Mouse (Mus musculus) layer of hippocampus, adult 9-11 months (tissue): Measurements from ENCODE around the gene Lrrc4.

ENCODE experiments used
- DNase-seq: peaks from one replicate; pipeline ENCODE4 v3.0.0; 2022

The Lrrc4 gene

DNA sequence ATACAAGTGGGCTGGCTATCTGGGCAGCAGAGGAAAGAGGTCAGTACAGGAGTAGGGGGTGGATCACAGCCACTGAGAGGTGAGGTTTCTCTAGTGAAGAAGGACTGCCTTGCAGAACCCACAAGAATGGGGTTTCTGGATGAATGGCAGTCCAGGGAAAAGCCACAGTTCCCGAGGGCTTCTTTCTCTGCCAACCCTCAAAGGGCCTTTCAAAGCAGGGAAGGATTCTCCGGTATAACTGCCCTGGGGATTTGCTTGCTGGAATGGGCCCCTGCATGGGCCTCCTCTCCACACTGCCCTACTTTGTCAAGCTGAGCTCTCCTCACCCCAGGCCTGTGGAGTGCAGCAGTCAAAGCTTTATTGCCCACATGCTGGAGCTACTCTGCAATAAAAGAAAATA, 22.1 kb upstream of the Lrrc4 start:
- no peak for DNase-seq

DNA sequence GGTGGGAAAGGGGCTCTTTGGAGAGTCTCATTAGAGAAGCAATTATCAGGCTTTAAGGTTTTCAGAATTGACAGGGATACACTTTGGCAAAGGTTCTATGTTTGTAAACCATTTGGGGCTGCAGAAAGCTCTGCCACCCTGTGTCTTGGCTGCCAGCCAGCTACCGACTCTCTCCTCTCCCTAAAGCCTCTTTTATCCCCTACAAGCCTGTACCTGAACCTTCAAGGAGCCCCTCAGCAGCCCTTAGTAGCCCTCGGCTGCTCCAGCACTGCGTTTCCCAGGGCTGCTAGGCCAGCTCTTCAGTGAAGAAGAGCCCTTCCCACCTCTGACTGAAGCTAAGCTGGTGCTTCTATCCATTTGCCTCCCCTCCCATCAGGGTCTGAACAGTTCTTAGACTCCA, 21.6 kb upstream of the Lrrc4 start:
- DNase-seq = no peak

DNA sequence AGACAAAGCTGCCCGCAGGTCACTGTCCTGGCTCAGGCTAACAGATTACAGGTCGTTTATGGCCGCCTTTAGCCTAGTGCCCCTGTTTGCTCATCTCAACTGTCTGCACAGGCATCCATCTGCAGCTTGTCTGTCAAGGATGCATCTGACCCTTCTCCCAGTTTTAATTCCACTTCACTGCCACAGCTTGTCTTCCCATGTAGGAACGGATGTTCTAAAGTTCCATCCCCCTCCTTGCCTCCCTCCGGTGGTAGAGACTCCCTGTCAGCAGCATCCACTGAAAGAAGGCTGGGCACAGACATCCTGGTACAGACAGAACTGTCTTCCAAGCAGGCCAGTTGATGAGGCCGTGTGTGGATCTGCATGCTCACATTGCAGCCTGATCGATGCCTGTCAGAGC, 20.8 kb upstream of the Lrrc4 start:
- no peak for DNase-seq

DNA sequence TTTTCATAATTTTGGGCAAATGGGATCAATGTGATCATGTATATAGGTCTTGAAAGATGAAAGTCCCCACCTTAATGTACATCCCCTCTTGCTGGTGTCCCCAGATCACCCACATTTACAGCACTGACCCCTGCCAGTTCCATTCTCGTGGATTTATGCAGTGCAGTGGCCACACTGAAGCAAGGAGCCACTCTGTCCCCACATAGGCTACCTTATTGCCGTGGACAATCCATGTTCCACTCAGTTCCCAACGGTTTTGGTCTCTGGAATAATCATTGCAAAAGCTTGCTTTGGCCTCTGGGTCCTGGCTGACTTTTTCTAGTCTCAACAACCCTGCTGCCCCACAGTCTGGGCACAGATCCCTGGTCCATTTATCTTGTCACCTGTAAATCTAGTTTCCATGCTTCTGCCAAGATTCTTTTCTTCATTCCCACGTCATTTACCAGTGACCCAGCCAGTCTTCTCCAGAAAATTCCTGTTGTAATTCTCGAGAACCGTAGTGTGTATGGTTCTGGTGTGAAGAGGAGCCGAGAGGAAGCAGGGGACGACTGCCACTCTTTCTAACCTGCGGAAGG, 18.9 kb upstream of the Lrrc4 start:
- no peak for DNase-seq

DNA sequence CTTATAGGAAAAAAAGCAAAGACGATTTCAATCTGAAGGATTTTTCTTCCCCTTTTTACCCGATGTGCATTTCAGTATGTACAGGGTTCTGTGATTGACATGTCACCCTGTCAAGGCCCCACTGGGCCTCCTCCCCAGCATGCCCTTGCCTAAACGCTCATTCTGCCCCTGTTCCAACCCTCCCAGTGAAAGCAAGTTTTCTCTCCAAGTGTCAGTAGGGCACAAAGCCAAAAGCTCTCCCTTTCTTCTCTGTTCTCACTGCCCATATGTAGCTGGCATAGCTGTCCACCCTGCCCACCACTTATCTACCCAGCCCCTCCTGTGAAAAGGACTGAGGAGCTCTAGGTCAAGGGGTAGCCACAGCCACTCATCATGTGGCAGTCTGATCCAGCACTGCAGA, 17.8 kb upstream of the Lrrc4 start:
- DNase-seq = no peak

DNA sequence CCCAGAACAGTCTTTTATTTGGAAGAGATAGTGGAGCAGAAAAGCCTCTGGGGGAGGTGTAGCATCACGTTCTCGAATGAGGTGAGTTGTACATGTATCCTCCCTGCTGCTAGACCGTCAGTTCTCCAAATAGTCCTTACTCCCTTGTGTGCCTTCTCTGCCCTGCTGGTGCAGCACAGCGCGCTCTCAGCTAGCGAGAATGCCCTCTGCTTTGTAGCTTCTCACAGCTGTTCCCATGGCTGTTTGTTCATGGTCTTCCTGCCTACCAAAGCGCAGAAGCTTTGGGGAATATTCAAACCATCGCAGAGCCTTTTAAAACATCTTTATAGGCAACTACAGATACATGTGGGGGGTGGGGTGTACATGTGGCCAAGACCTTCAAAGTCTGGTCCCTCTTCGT, 17.3 kb upstream of the Lrrc4 start:
- no peak for DNase-seq

DNA sequence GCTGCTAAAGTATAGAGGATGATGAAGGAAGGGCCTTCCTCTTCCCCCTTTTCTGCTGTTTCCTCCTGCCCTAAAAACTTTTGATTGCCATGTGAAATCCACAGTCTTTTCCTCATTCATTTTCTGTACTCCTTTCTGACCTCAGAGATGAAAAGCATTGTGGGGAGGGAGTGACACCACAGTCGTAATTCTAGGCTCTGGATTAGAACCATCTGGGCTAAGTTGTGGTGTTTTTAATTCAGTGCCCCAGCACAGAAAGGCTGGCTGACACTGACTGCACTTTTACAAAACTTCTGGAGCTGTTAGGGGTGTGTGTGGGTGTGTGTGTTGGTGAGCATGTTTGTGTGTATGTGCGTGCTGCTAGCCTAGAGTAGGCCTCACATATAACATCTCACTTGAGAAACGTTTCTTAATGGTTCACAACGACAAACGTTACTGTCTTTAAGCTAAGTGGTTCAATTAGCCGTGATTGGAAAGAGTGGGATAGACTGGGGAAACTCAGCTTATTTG, 16.8 kb upstream of the Lrrc4 start:
- no peak for DNase-seq

DNA sequence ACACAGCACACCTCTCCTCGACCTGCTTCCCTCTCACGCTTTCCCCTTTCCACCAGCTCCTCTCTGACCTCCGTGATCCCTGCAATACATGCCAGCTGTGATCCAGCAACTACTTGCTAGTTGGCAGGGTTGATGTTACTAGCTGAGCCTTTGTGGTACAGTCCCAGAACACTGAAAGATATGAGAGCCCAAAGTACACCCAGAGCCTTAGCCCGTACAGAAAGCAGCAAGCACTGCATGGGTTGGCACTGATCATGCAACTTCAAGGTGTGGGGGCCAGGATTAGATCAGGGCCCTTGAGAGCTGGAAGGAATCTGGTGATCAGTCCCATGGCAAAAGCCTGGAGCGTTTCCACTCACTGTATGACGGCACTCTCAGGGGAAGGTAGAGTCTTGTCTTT, 16.1 kb upstream of the Lrrc4 start:
- no peak for DNase-seq

DNA sequence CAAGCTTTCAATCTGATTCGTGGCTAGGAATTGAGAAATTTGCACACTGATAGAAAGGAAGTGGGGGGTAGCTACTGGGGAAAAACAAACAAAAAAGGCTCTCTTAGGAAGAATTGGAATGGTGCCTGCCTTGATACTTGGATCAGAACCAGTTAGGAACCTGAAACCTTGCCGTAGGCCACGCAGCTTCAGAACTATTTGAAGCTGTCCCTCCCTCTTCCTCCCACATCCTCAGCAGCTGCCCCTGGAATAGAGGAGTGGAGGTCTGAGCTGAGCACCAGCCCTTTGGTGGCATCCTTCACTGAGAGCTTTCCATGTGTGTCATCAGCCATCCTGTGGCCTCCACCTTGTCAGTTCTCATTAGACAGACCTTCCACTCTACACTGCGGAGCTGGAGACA, 14.1 kb upstream of the Lrrc4 start:
- no peak for DNase-seq

DNA sequence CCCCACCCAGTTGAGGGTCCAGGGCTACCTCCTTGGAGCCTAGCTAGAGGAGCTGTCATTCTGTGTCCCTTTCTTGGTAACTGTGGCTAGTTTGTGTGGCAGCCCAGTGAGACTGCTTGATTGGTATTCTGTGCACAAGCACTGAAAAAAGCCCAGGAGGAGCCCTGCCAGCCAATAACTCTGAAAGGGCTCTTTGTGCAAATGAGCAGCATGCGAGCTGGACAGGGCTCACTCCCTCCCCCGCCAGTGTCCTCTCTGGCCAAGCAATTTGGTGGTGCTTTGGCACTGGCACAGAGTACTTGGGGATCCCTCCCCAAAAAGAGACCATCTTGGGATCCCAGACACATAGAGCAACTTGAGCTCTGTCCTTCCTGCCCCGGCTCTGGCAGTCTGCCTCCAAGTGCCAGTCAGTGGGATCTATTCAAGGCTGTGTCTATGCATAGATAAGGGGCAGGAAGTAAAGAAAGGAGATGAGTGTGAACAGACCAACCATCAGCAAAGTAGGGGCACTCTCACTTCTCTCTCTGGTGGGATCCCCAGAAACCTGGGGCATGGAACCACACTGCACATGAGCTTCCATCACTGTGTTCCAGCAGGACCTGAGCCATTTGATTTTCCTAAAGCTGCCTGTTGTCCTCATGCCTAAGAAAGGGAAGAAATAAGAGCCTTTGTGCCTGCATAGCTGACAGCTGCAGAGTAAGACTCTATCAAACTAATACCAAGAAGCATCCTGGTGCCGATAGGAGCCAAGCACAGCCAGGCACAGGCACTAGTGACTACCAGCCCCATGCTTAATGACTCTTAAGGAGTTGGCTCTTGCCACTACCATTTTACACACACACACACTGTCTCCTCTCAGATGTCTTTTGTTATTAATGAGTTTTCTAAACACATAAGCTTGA, 11.1 kb upstream of the Lrrc4 start:
- peak; percentile 89 for DNase-seq

DNA sequence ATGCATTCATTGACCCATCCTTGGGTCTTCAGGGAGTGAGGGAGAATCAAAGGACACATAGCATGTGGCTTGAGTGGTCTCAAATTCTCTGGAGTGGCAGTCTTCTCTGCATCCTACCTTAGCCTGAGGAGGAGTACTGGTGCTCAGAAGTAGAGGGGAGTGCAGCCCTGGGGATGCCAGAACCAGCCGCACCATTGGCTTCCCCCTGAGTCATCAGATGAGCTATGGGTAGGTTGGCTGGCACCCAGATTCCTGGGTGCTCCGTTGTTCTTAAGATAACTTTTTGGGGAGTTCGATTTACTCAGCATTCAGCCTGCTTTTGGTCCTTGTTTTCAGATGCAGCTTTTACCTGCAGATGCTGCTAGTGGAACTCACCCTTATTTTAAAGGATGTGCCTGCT, 10.0 kb upstream of the Lrrc4 start:
- DNase-seq = no peak

DNA sequence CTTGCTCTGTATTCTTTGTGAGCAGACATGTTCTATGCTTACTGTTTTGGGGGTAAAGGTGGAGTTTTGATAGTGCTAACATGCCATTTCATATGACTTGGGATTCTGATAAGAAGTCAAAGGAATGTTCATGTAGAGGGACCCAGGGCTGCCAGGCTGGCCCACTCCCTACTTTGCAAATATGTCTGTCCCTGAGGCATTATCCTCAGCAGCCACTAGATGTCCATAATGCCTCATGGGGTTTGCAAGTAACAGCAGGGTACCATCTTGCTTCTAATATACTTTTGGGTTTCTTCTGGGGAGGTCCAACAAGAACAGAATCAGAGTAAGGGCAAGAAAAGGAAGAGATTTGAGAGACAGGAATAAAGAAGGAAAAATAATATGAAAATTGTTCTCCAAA, 5.1 kb upstream of the Lrrc4 start:
- DNase-seq = no peak

DNA sequence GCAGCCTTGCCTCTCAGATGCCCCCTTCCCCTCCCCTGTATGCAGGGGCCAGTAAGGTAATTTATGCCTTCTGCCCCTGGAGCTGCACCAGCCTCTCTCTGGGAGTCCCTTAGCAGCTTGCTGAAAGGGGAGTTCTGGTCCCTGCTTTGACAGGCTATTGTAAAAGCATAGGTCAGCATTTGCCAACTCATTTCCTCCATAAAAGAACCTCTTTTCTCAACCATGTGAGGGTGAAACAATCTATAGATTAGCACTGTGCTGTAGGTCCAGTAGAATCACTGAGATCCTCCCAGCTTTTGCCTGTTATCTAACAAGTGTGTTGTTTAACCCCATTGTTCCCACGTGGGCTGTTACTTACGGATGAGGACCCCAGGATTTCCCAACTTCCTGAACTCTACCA, 2.5 kb upstream of the Lrrc4 start:
- no peak for DNase-seq

DNA sequence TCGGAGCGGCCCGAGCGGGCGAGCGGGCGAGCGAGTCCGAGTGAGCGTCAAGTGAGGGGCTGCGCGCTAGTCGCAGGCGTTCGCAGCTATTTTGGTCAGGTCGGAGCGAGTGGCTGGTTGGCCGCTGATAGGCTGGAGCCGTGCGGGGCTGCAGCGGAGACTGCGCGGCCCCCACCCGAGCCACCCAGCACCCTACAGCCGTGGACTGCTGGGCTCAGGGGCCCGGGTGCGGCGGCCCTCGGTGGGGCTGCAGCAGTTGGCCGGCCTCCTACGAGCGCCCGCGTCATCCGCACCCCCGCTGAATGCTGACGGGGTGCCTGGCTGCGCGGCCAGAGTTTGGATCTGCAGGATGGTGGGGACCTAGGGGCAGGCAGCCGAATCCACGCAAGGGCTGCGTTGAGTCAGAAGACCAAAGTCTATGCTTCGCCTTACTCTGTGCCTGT, 1.9 kb upstream of the Lrrc4 start:
- DNase-seq = peak; percentile 74

DNA sequence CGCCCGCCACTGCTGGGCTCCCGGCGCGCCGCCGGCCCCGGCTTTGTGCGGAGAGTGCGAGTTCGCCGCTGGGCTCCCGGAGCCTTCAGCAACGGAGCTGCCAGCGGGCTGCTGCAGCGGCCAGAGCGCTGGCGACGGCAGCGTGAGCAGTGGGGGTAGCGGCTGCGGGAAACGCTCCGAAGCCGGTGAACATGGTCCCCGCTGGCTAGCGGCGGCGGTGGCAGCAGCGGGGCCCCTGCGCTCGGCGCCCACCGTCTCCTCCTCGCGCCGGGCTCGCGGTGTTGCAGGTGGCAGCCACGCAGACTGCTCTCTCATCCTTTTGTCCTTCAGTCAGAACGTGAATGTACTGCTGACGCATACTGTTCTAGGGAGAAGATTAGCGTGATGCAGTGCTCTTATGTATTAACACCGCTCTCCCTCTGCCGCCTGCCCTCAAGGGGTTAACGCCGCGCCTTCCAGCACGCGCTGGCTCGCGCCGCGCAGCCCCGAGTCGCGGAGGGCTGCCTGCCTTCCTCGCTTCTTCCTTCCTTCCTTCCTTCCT, 1.3 kb upstream of the Lrrc4 start:
- DNase-seq = peak; percentile 53

DNA sequence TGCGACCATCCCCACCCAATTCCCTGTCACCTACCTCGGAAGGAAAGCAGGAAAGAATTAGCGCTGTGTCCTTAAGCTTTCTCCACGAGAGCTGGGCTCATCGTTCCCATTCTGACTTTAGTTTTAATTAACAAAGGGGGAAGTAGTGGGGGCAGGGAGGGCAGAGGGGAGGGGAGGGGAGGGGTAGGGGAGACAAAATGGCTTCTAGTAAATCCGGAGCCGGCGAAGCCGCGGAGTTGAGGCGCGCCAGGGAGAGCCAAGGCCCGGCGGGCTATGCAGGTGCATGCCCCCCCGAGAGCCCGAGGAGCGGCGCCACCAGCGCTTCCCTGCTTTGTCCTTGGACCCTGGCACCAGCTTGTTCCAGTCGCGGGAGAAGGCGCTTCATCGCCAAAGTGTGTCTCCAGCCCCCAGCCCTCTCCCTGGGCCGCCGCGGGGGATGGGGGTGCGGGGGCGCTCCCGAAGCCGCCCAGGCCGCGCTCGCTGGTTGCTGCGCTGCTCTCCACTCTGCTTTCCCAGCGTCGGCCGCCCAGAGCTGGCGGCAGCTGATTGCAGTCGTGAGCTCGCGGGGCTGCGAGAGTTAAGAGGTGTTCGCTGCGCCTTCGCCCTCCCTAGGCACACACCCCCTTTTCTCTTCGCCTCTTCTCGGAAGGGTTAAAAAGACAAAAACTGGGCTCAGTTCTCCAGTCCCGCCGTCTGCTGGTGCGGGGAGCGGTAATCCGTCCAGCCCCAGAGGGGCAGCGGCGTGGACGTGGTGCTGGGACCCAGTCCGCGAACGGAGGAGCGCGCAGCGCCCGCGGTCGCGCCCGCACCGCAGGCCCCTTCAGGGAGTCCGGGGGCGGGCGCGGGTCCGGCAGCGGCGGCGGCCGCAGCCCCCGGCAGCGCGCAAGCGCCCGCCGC, 555 bp upstream of the Lrrc4 start:
- peak; percentile 53 for DNase-seq

DNA sequence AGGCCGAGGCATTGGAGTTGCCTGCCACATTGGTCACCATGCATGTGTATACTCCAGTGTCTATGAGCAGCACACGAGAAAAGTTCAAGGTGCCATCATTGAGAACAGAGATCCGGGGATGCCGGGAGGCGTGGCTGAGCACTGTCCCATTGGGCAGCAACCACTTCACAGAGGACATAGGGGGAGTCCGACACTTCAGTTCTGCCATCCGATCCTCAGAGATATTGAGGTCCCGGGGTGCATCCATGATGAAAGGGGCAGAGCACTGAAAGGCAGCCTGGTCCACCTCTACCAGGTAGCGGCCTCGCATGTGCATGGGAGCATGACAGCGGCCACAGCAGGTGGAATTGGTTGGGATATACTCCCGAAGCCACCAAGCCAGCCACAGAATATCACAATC, 1.2 kb downstream of the Lrrc4 start:
- DNase-seq = no peak

DNA sequence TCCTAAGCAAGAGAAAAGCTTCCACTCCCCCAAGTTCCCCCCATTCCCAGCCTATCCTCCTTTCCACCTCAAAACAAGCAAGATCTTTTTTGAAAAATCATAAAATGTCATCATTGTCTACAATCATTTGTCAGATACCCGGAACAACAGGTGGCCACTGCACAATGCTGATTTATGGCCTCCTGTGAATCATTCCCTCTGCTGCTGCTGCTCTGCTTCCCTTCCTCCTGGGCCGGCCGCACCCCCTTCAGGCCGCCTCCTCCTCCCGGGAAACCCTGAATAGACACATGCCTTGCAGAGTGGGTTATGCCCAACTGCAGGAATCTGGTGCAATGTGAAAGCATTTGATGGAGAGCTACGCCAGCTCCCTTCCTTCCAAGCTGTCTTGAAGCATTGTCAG, 3.0 kb downstream of the Lrrc4 start:
- peak; percentile 83 for DNase-seq

DNA sequence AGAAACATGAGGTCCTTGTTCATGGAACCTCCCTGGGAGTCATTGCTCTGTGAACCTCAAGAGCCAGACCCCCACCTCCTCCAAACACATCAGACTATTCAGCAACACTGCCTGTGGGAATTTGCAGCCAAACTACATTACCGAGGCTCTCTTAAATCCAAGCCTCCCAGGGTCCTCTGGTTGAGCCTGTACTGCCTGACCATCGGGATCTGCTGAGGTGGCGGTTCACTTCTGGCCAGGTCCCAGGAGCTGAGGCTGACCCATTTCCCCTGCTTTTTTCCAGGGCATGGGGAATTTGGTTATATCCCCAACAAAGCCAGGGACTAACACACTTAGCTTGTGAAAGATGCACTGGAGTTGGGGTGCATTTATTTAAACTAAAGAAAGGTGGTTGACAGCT, 4.0 kb downstream of the Lrrc4 start:
- DNase-seq = no peak

DNA sequence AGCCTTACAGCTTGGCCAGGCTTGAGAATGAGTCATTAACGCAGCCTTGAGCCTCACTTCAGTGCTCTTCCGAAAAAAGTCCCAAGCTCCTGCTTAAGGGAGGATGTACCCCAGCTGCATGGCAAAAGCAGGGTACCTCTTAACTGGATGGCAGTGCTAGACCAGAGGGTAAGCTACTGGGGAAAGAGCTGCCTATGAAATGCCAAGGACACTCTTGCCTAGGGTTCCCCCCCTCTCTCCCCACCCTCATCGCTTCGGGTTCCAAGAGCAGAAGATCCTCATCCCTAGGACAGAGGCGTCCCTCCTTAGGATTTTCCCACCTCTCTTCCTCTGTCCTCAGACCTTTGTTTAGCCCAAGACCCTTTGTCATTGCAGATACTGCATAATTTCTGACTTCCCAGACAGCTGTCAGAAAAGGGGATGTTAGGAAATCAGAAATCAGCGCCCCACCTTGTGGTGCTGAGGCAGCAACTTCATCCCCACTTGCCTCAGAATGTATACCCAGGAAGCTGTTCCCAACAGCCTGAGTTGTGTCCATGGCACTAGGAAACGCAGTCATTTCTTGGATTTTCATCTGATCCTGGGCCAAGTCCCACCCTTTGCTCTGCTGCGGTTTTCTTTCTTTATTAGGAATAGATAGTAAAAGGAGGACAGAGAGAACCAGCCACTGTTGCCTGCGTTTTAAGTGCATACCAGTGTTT, 4.7 kb downstream of the Lrrc4 start:
- DNase-seq = no peak

DNA sequence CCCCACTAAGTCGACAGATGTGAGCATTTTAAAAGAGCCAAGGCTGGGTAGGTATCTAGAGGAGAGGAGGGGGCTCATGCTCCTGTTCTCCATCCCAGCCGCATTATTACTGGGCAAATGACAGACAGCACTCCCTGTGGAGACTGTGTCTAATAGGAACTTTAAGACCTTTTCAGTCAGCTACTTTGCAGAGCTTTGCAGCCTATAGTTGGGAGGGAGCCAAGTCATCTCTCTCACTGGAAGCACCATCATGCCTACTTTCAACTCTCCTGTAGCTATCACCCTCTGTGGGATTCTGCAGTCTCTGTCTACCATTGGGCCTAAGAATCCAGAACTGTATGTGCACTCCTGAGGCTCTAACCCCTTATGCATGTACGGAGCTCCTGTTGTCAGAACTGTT, 5.7 kb downstream of the Lrrc4 start:
- DNase-seq = no peak

DNA sequence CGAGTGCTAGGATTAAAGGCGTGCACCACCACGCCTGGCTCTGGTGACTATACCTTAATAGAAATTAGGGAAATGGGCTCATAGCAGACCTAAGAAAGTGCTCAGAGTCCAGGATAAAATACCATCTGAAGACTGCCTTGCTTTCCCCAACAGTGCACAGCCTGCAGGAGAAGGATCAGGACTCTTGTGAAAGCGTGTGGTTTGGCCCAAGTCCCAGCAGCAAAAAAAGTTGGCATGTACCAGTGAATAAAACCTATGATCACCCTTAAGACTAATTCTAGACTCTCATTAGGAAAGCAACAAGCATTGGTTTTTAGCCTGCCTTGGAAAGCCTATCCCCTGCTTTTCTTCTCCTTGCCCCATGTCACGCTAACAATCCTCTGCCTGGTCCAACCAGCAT, 7.7 kb downstream of the Lrrc4 start:
- DNase-seq = no peak

DNA sequence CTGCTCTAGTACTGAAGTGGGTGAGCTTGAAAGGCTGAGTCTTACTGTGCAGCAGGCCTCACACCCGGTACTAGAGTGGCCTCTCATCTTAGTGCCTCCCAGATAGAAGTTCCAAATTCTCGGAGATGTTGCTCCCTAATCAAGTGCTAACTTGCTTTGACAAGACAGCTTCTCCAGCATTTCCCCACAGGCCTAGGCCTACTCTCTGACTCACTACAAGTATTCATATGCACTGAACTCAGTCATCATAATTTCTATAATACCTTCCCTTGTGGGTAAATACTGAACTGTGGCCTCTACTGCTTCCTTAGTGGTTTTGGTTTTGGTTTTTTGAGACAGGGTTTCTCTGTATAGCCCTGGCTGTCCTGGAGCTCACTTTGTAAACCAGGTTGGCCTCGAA, 8.2 kb downstream of the Lrrc4 start:
- no peak for DNase-seq
